Mouse (Mus musculus) left cerebral cortex, postnatal 10 days (tissue): Measurements from ENCODE around the gene Hspb7. TPM values are rescaled to one million over a fixed set of nuclear protein-coding genes. Genes with fewer than 3 reads are reported as not detected.
A peak's percentile ranks its signal among the peaks of the same experiment; 100 is the strongest.

ENCODE experiments used
- DNase-seq, 2 experiments: peaks; one replicate each; pipeline ENCODE4 v3.0.0; 2021 to 2022; ENCODE audit warnings: low spot score in 2 of 2, mixed read lengths in 1 of 2; ENCODE audit errors: extremely low spot score in 1 of 2
- intact Hi-C: fragments of 180-260 bp; cut with DNase I; formaldehyde crosslinking; loops from one replicate; pipeline ENCODE4 v1.15.1; 2025
- total RNA-seq, 2 experiments: library from RNA; stranded (reverse); gene quantifications; 2 replicates each; pipeline ENCODE4 v1.2.3; 2021

Hspb7 gene
- under 1 TPM; 0.11 to 0.20 TPM for total RNA-seq

DNA sequence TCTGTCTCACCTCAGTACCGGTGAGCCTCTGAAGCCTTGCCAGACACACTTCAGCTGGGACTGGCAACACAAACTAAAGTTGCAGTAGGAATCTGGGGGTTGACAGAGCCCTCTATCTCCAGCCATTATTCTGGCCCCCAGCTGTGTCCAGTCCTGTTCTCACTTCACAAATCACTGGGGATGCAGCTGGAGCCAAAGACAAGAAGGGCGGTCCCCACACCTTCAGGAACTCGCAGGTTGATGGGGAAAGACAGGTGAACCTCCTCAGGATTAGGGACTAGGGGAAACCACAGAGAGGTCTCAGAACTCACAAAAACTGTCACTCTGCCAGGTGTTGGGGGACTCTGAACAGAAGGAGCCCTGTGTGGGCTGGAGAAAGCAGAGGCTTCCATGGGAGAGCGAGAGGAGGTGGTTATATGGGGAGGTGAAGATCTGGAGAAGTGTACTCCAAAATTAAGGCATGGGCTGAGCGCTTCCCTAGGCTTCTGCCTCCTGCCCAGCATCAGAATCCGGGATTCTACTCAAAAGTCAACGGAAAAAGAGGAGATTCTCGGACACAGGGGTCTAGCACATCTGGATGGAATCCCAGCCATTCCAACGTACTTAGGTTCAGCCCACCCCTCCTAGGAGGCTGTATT is at the start of gene Hspb7:
Hspb7 (plus strand) TSS at position 588 of the 638 bp plus-strand sequence.
- DNase-seq, result no peak

DNA sequence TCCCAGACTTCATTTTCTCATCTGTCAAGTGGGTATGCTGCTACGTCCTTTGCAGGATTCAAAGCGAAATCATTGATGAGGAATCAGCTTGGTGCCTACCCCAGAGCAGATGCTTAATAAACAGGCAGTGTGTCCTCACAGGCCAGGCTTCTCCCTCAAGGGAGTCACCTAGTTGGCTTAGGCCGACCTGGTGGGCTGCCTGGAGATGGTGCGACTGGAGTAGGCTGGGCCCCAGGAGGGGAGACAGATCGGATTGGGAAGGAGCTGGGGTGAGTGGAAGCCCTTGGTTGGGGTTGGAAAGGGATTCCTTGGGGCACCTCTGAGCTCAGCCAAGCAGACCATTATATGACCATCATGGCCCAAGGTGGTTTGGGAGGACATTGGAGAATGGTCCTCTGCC is 48.2 kb upstream of the Hspb7 start:
- DNase-seq, result no peak
- intact Hi-C loops, result no loop called here

More for the DNA sequence above, at the start of gene Hspb7:
- intact Hi-C loops, result no loop called here

DNA sequence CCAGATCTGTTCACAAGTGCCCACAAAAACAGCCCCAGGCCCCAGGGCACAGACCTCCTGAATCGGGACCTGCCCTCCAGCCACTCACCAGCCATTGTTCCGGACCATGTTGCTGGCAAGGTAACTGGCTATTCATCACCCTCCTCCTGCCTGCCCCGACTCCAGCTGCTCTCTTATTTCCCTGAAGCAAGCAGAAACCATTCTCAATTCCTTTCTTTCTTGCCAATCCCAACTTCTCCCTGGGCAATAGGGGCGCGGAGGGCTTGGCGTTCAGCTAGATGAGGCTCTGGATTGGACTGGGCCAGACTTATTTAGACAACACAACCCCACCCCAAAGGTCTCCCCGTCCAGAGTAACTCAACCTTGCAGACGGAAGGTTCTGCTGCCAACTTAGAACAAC is 40.9 kb upstream of the Hspb7 start:
- intact Hi-C loops, result no loop called here
- no peak for DNase-seq

DNA sequence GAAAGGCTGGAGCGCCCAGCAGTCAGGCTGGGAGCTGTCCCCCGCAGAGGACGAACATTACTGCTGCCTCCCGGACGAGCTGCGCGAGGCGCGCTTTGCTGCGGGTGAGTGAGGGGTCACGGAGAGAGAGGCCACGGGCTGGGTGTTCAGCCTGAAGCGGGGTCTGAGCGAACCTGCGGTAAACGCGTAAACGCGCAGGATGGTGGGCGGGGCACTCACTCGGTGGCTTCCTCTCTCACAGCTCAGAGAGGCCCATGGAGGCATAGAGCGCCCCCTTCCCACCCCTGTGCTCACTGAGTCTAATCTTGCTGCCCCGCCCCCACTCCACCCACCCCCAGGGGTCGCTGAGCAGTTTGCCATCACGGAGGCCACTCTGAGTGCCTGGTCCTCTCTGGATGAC is 38.2 kb upstream of the Hspb7 start:
- intact Hi-C loops, result no loop called here
- peak in 1 of 2 experiments; percentile 59 for DNase-seq

DNA sequence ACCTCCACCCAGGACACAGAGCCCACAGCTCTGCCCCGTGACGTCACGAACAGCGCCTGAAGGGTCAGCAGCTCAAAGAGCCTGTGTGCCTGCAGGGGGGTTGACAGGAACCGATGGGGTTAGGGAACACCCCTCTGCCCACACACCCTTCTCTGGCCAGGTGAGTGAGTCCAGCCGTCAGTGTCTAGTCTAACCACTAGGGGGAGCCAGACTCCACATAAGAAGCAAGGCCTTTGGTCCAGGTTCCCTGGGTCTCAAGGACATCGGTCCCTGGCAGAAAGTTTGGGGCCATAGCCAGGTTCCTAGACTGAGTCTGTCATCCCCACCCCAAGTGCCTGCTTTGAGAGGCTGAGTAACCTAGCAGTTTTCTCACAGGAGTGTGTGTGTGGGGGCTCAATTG is 35.3 kb upstream of the Hspb7 start:
- no peak for DNase-seq
- intact Hi-C loops, result loop anchor here (5.0 kb wide), 2 partner anchors 192 to 462 kb away; partner anchors contain the start of gene Ctrc

DNA sequence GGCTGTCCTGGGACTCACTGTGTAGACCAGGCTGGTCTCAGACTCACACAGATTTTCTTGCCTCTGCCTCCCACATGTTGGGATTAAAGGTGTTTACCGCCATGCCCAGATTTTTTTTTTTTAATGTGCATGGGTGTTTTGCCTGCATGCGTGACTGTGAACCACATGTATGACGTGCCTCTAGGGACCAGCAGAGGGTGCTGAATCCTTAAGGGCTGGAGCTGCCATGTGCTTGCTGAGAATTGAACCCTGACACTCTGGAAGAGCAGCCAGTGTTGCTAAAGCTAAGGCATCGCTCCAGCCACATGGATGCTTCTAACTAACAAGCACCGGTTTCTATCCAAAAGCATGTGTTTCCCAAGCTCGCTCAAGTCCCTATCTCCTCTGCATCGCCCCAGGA is 34.4 kb upstream of the Hspb7 start:
- intact Hi-C loops, result loop anchor here (5.0 kb wide), 2 partner anchors 191 to 461 kb away; partner anchors contain the start of gene Ctrc
- no peak for DNase-seq

DNA sequence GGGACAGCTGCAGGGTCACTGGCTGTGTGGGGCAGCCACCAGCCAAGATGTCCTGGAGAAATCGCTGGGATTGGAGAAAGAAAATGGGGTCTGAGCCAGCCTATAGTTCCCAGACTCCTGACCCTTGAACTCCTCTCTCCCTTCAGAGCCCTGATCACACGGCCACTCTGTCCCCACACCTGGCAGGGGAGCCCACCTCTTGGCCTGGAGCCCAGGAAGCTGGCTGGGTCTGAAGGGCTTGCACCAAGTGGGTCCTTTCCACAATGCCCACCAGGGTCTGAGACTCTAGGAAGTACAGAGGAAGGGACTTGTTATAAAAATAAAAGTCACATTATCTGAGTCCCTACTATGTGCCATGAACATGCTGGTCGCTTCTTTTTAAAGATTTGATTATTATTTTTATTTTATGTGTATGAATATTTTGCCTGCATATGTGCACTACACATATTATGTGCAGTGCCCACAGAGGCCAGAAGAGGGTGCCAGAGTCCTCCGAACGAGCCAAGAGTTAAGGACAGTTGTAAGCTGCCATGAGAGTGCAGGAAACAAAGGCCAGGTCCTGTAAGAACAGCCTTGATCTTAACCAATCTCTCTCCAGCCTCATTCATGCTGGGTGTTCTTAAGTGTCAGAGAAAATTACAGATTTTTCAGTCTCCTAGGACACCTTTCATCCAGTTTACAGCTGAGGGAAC is 33.3 kb upstream of the Hspb7 start:
- intact Hi-C loops, result loop anchor here (5.0 kb wide), 2 partner anchors 190 to 460 kb away; partner anchors contain the start of gene Ctrc

DNA sequence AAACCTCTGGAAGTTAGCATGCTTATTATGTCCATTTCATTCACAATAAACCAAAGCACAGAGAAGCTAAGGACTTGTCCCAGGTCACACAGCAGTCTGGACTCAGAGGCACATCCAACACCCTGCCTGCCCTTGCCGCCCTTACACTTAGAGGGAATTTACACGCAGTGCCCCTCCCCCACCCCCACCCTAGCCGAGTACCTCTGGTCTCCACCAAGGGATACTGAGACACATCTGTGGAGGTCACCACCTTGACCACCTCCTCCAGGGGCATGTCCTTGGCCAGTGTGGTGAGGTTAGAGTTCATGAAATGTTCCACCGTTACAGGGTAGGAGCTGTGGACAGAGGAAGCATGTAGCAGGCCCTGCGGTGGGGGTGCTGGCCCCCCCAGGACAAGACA is 32.6 kb upstream of the Hspb7 start:
- intact Hi-C loops, result loop anchor here (5.0 kb wide), 2 partner anchors 189 to 459 kb away; partner anchors contain the start of gene Ctrc
- no peak for DNase-seq

More for the DNA sequence above, 33.3 kb upstream of the Hspb7 start:
- peak in 1 of 2 experiments; percentile 57 for DNase-seq

DNA sequence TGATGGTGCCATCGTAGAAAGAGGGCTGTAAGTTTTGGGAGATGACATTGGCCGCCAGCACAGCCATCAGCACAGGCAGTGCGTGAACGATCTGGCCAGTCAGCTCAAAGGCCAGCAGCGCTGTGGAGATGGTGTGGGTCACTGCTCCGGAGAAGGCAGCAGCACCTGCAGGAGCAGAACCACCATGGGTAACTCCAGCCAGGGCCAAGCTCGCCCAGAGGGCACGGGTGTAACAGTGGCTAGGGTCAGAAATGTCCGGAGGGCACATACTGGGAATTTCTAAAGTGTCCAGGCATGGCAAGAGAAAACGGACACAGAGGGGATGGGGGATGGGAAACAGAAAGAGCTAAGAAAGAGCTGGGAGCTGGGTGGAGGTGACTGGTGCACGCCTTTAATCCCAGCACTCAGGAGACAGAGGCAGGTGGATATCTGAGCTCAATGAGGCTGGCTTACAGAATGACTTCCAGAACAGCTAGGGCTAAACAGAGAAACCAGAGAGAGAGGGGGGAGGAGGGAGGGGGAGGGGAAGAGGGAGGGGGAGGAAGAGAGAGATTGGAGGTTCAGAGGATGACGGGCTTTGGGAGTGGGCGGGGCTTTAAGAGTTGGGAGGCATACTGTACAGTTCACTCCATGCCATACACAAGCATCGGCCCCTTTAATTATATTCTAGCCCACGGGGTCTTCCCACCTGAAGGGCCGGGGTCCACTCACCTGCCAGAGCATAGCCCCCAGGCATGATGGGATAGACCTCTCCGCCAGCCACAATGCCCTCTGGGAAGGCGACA is 31.0 kb upstream of the Hspb7 start:
- DNase-seq, result no peak
- intact Hi-C loops, result loop anchor here (5.0 kb wide), 2 partner anchors 188 to 458 kb away; partner anchors contain the start of gene Ctrc

DNA sequence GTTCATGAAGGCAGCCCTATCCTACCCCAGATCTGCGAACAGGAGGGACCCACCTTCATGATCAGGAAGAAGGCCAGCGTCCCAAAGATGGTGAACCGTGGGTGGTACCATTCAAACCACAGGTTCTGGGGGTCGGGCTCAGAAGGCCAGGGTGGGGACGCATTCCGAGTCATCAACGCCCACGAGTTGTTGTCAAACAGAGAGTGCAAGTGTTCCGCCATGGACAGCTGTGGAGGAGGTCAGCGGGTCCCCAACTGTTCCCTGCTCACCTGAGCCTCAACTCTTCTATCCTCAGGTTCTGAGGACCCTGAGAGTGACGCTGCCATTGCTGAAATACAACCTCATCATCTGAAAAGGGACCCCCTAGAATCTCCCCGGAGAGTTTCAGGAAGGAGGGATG is 29.3 kb upstream of the Hspb7 start:
- DNase-seq, result no peak
- intact Hi-C loops, result no loop called here

DNA sequence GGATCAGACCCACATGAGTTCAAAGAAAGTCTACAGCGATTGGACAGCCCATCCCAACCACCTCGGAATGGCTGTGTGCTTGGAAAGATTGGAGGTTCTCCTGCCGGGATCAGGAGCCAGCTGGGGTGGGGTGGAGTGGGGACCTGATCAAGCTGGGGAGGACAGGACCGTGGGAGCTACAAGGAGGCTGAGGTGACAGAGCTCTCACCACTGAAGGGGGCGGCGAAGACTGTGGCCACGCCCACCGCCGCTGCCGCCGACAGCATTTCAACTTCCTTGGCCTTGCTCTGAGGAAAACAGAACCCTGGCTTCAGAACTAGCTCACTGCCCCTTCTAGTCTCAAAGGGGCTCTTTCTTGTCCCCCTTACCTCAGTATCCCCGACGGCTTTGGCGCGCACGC is 25.8 kb upstream of the Hspb7 start:
- intact Hi-C loops, result no loop called here
- no peak for DNase-seq

DNA sequence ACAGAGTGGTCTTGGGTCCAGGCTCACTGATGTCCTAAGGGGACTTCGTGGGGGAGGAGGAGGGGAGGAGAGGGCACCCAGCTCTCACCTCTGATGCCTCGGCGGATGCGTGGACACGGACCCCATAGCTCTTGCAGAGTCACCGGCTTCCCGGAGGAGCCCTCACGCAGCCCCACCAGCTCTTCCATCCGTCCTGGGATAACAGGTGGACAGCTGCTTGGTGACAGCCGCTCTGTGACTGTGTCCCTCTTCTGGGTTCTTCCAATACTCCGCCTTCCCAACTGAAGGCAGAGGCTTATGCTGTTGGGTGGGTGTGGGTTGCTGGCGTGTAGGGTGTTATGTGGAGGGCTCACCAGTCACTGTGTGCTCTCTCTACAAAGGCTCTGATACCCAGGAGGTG is 22.7 kb upstream of the Hspb7 start:
- intact Hi-C loops, result no loop called here
- DNase-seq, result no peak

DNA sequence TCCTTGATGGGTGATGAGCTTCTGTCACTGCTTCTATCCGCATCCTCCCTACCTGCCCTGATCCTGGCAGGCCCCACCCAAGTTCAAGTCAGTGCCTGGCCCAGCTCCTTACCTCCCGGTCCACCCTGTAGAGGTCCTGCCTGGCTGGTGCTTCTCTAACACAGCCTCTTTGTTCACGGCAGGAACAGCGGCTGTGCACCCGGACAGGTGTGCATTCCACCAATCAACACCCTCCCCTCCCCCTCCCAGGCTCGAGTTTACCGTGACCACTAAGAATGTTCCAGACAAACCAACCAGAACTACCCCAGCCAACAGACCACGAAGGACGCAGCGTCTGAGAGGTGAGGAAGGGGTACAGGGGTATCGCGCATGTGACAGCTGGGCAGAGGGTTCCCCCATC is 22.0 kb upstream of the Hspb7 start, which contains the start of gene Clcnka:
Clcnka (minus strand) TSS at position 180 of the 400 bp plus-strand sequence.
- DNase-seq, result no peak
- intact Hi-C loops, result no loop called here

DNA sequence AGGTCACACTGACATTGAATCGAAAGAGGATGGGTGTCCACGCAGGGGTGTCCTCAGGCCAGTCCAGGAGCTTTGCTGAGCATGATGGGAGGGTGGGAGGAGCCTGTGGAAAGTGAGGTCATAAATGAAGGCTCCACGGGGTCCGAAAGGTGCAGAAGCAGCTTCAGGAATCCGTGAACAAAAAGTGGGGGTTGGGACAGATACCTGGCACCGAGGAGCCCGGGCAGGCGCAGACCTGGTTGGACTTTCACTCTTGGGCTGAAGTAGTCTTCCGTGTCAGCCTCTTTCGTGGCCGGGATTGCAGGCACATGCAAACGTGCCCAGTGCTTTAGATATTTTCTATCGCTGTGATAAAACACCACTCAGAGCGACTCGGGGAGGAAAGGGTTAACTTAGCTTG is 20.4 kb upstream of the Hspb7 start:
- intact Hi-C loops, result no loop called here
- DNase-seq, result no peak

DNA sequence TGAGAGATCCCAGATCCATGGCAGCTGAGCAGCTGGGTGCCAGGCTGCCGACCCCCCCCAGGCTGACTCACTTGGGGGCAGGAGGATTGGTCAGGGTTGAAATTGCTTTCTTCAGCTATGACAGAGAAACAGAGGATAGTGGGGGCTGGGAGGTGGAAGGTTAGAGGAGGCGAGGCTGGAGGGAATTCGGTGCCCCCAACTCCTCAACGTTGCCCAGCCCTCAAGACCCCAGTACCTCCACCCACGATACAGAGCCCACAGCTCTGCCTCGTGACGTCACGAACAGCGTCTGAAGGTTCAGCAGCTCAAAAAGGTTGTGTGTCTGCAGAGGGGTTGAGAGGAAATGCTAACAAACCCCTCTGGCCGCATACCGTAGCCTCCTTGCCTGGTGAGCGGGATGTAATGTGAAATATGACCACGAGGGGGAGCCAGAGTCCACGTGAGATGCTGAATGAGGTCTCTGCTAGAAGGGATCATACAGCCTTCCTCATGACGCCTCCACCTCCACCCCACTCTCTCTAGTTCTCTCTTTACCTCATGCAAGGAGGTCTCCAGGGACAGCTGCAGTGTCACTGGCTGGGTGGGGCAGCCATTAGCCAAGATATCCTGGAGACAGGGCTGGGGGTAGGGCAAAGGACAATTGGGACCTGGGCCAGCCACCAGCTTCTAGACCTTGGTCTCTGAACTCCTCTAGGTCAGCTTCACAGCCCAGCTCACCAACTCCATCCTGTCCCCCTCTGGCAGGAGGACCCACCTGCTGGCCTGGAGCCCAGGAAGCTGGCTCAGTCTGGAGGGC is 15.9 kb upstream of the Hspb7 start:
- intact Hi-C loops, result no loop called here
- peak; percentile 85 to 88 for DNase-seq

DNA sequence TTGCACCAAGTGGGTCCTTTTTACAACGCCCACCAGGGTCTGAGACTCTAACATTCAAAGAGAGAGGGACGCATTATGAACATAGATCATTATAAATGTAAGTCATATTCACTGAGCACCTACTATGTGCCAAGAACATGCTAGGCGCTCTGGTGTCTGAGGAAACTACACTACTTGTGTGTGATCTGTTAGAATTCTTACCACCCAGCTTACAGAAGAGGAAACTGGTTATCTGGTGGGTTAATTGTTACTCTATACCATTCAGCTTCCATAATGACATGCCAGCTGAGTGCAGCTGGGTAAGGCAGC is 15.3 kb upstream of the Hspb7 start:
- no peak for DNase-seq
- intact Hi-C loops, result no loop called here

DNA sequence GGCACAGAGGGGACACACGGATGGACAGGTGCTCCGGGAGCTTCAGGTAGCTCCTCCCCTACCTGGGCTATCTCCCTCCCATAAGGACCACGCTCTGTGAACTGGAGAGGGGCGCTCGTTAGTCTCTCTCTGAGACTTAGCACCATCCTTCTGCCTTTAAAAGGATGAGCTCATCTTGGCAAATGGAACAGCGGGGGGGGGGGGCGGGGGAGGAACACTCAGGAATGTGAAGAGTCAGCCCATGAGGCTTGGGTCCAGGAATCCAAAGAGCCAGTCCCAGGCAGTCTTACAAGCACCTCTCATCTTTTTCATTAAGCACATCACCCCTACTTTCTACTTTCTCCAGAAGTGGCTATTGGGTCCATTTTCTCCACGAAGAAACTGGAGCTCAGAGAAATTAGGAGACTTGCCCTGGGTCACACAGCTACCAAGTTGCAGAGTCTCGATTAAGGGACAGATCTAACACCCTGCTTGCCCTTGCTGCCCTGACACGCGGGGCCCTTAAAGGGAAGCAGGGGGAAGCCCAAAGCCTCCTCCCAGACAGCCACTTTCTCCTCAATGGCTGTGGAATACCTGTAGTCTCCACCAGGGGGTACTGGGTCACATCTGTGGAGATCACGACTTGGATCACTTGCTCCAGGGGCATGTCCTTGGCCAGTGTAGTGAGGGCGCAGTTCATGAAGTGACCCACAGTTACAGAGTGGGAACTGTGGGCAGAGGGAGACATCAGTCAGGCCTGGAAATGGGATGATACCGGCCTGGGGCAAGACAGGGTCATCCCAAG is 13.9 kb upstream of the Hspb7 start:
- no peak for DNase-seq
- intact Hi-C loops, result loop anchor here (2.0 kb wide), 1 partner anchor 168 kb away; no protein-coding TSS in a partner anchor

DNA sequence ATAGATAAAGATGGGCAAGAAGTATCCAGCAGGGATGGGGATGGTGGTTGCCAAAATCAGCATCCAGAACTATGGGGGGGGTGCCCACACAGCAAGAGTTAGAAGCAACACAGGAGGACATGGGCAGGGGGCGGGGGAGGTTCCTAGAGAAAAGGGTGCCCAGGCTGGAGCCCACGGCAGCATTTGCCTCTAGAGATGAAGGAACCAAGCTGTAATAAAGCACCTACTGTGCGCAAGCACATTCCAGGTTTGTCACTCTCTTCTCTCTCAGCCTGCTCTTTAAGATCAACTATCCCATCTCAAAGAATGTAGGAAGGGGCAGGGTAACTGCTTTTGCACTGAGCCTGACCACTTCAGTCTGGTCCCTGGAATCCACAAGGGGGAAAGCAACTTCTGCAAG is 12.0 kb upstream of the Hspb7 start:
- no peak for DNase-seq
- intact Hi-C loops, result no loop called here
